Mouse (Mus musculus): ENCODE measurements at regions not wholly inside any gene's neighbourhood (a gene's known extent, or its start where the extent isn't known, plus 50 kb on each side); places are given as distances from the start of the nearest gene placed in this dataset.

DNA sequence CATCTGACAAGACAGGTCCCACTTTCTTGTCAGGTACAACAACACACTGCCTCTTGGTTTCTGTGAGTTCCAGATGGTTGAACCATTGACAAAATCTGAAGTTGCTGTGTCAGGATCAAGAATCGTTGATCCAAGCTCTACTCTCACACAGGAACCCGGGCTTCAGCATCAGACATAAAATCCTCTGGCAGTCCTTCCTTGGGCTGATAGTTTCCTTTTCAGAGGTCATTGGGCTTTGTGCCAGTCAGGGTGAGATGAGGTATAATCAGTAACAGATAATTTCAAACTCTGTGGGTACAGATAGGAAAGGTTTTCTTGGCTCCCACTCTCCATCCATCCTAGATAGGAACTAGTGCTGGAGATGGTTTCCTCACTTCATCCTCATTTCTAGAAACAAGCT lies 649.5 kb downstream of the Defb40 start:
- no peak for TF ChIP-seq CTCF (conservative IDR thresholded peaks at IDR 0.05; ENCODE audit: low read length)
- TF ChIP-seq POU5F1 (IDR thresholded peaks at IDR 0.05; ENCODE audit: borderline replicate concordance, low read length): no peak

Measured in E14TG2a.4 (cell line).